Mouse (Mus musculus) midbrain, embryonic 10.5 days (tissue): ENCODE measurements around the gene Gzmm. TPM values are rescaled to one million over a fixed set of nuclear protein-coding genes. Genes with fewer than 3 reads are reported as not detected.

Source experiments
- DNase-seq: peaks from one replicate; pipeline ENCODE4 v3.0.0-alpha.2; 2017; ENCODE audit warnings: low spot score
- H3K27ac ChIP-seq: fragments of 300-500 bp; sonication (generic); replicated peaks from 2 replicates; pipeline ENCODE4 v1.5.1; 2016; ENCODE audit warnings: mild to moderate bottlenecking
- H3K27me3 ChIP-seq: fragments of 300-500 bp; sonication (generic); 2 replicates; pipeline ENCODE4 v1.6.1; 2016; ENCODE audit warnings: low read depth, mild to moderate bottlenecking; ENCODE audit not compliant: poor library complexity, severe bottlenecking
- H3K36me3 ChIP-seq: fragments of 300-500 bp; sonication (generic); 2 replicates; pipeline ENCODE4 v1.6.1; 2016; ENCODE audit warnings: mild to moderate bottlenecking, moderate library complexity
- H3K4me1 ChIP-seq: fragments of 300-500 bp; sonication (generic); 2 replicates; pipeline ENCODE4 v1.6.1; 2016
- H3K4me3 ChIP-seq: fragments of 300-500 bp; sonication (generic); 2 replicates; pipeline ENCODE4 v1.5.1; 2016; ENCODE audit warnings: mild to moderate bottlenecking, moderate library complexity
- H3K9me3 ChIP-seq: fragments of 300-500 bp; sonication (generic); replicated peaks from 2 replicates; pipeline ENCODE4 v1.6.1; 2016; ENCODE audit warnings: mild to moderate bottlenecking
- WGBS: fragments of 180-500 bp; shearing (Covaris S2); methylation state at CpG from one replicate; pipeline ENCODE4 v1.1.7; 2016; 5-methylcytosine and 5-hydroxymethylcytosine counted together
- polyA plus RNA-seq: library from polyadenylated mRNA; unstranded; fragments of >200 nt; fragmentation: Nextera tagmentation; extraction: Ambion mirVana; gene quantifications from 2 replicates; pipeline ENCODE4 v1.2.1, GENCODE M21; 2016

The Gzmm gene
- 0.98 and 1.0 TPM in 2 replicates for polyA plus RNA-seq

GRCm38 (mm10) chr10:79688720-79689119, at the start of gene Gzmm:
Gene Gzmm (plus strand): TSS chr10:79689020.
- Histone ChIP-seq H3K4me3 (no peak within 1 kb of the TSS), H3K36me3 (peaks cover 64% of the 10 kb centered on the region), H3K4me1 (peaks cover 9% of the 10 kb centered on the region), H3K27me3 (no peaks in the 10 kb centered on the region), H3K27ac (no peak within 1 kb of the TSS), H3K9me3 (peaks cover 2% of the 10 kb centered on the region; the same call in 1 of the 2 replicates)
- 85% methylated on average over 4 of the region's 4 CpGs for WGBS
- no peak for DNase-seq

- Histone ChIP-seq H3K4me1 (no peaks in the 10 kb centered on the region), H3K4me3 (no peak within 1 kb of the TSS), H3K27me3 (peaks cover 1% of the 10 kb centered on the region), H3K36me3 (no peaks in the 10 kb centered on the region), H3K27ac (no peak within 1 kb of the TSS; the same call in 1 of the 2 replicates), H3K9me3 (no peaks in the 10 kb centered on the region)
- DNase-seq, result no peak
- 77% methylated on average over 8 of the region's 8 CpGs for WGBS
These were observed 43.1 kb upstream of the Gzmm start, which contains the start of gene Odf3l2 for GRCm38 (mm10) chr10:79645711-79646110. Gene Odf3l2 (minus strand): TSS chr10:79645738.

GRCm38 (mm10) chr10:79649070-79649751, 39.6 kb upstream of the Gzmm start:
- H3K36me3 ChIP-seq, result no peaks in the 10 kb centered on the region
- no peaks in the 10 kb centered on the region for H3K9me3 ChIP-seq
- 0 out of 2 replicates have a peak, but pooled peaks cover 6% of the 10 kb centered on the region for H3K27me3 ChIP-seq
- H3K27ac ChIP-seq, result no peak overlapping the region
- peaks cover 5% of the 10 kb centered on the region for H3K4me1 ChIP-seq
- H3K4me3 ChIP-seq, result no peak overlapping the region
- peak; percentile 72 for DNase-seq
- 33% methylated on average over 7 of the region's 7 CpGs for WGBS

- 88% methylated on average over 7 of the region's 7 CpGs for WGBS
- no peak overlapping the region for H3K27ac ChIP-seq
- no peaks in the 10 kb centered on the region for H3K9me3 ChIP-seq
- H3K4me3 ChIP-seq, result no peak overlapping the region
- no peaks in the 10 kb centered on the region for H3K36me3 ChIP-seq
- no peak for DNase-seq
- H3K27me3 ChIP-seq, result 0 out of 2 replicates have a peak, but pooled peaks cover 6% of the 10 kb centered on the region
- peaks cover 19% of the 10 kb centered on the region for H3K4me1 ChIP-seq
These were observed 36.0 kb upstream of the Gzmm start for GRCm38 (mm10) chr10:79652789-79653188.

GRCm38 (mm10) chr10:79654946-79655395, 33.8 kb upstream of the Gzmm start:
- Histone ChIP-seq H3K4me1 (peaks cover 19% of the 10 kb centered on the region), H3K4me3 (no peak overlapping the region), H3K36me3 (no peaks in the 10 kb centered on the region), H3K27ac (no peak overlapping the region), H3K9me3 (no peaks in the 10 kb centered on the region), H3K27me3 (0 out of 2 replicates have a peak, but pooled peaks cover 6% of the 10 kb centered on the region)
- 11% methylated on average over 1 of the region's 1 CpGs for WGBS
- DNase-seq, result peak; percentile 78

GRCm38 (mm10) chr10:79658829-79659228, 30.0 kb upstream of the Gzmm start:
- Histone ChIP-seq H3K4me1 (peaks cover 30% of the 10 kb centered on the region), H3K27ac (no peak overlapping the region), H3K4me3 (no peak overlapping the region), H3K27me3 (no peaks in the 10 kb centered on the region), H3K36me3 (no peaks in the 10 kb centered on the region), H3K9me3 (no peaks in the 10 kb centered on the region)
- no peak for DNase-seq
- 21% methylated on average over 4 of the region's 4 CpGs for WGBS

GRCm38 (mm10) chr10:79660298-79660697, 28.5 kb upstream of the Gzmm start:
- Histone ChIP-seq H3K27ac (no peak overlapping the region), H3K36me3 (no peaks in the 10 kb centered on the region), H3K27me3 (0 out of 2 replicates have a peak, but pooled peaks cover 1% of the 10 kb centered on the region), H3K4me3 (no peak overlapping the region), H3K9me3 (no peaks in the 10 kb centered on the region), H3K4me1 (peaks cover 23% of the 10 kb centered on the region)
- WGBS, result 81% methylated on average over 2 of the region's 2 CpGs
- DNase-seq, result no peak

- H3K9me3 ChIP-seq, result no peaks in the 10 kb centered on the region
- 48% methylated on average over 3 of the region's 3 CpGs for WGBS
- no peaks in the 10 kb centered on the region for H3K36me3 ChIP-seq
- H3K27ac ChIP-seq, result no peak overlapping the region; the same call in 1 of the 2 replicates
- no peak overlapping the region for H3K4me3 ChIP-seq
- DNase-seq, result no peak
- peaks cover 19% of the 10 kb centered on the region for H3K4me1 ChIP-seq
- H3K27me3 ChIP-seq, result 0 out of 2 replicates have a peak, but pooled peaks cover 5% of the 10 kb centered on the region
These were observed 27.0 kb upstream of the Gzmm start for GRCm38 (mm10) chr10:79661861-79662260.

- 10% methylated on average over 13 of the region's 13 CpGs for WGBS
- Histone ChIP-seq H3K4me1 (peaks cover 26% of the 10 kb centered on the region), H3K4me3 (no peak within 1 kb of the TSS; the same call in 1 of the 2 replicates), H3K27me3 (0 out of 2 replicates have a peak, but pooled peaks cover 5% of the 10 kb centered on the region), H3K36me3 (no peaks in the 10 kb centered on the region), H3K27ac (peak within 1 kb of the TSS; percentile 52; the same call in 1 of the 2 replicates), H3K9me3 (no peaks in the 10 kb centered on the region)
- peak; percentile 88 for DNase-seq
These were observed 24.6 kb upstream of the Gzmm start, which contains the start of gene Madcam1 for GRCm38 (mm10) chr10:79664131-79664665. Gene Madcam1 (plus strand): TSS chr10:79664559.

GRCm38 (mm10) chr10:79665051-79665450, 23.8 kb upstream of the Gzmm start:
- H3K27me3 ChIP-seq, result 0 out of 2 replicates have a peak, but pooled peaks cover 5% of the 10 kb centered on the region
- H3K9me3 ChIP-seq, result no peaks in the 10 kb centered on the region
- DNase-seq, result no peak
- WGBS, result 86% methylated on average over 8 of the region's 8 CpGs
- no peaks in the 10 kb centered on the region for H3K36me3 ChIP-seq
- peak overlapping the region; percentile 52; the same call in 1 of the 2 replicates for H3K27ac ChIP-seq
- H3K4me1 ChIP-seq, result peaks cover 28% of the 10 kb centered on the region
- H3K4me3 ChIP-seq, result no peak overlapping the region

GRCm38 (mm10) chr10:79666493-79666892, 22.3 kb upstream of the Gzmm start:
- H3K27me3 ChIP-seq, result 0 out of 2 replicates have a peak, but pooled peaks cover 5% of the 10 kb centered on the region
- no peak overlapping the region for H3K27ac ChIP-seq
- peaks cover 40% of the 10 kb centered on the region for H3K4me1 ChIP-seq
- no peak for DNase-seq
- H3K36me3 ChIP-seq, result 0 out of 2 replicates have a peak, but pooled peaks cover 4% of the 10 kb centered on the region
- H3K9me3 ChIP-seq, result no peaks in the 10 kb centered on the region
- WGBS, result 69% methylated on average over 9 of the region's 9 CpGs
- H3K4me3 ChIP-seq, result no peak overlapping the region

GRCm38 (mm10) chr10:79668076-79668475, 20.7 kb upstream of the Gzmm start:
- H3K4me1 ChIP-seq, result peaks cover 42% of the 10 kb centered on the region
- H3K9me3 ChIP-seq, result no peaks in the 10 kb centered on the region
- DNase-seq, result no peak
- peak overlapping the region; percentile 98 for H3K27ac ChIP-seq
- H3K4me3 ChIP-seq, result peak overlapping the region; percentile 96; the same call in 1 of the 2 replicates
- 86% methylated on average over 5 of the region's 5 CpGs for WGBS
- 0 out of 2 replicates have a peak, but pooled peaks cover 5% of the 10 kb centered on the region for H3K27me3 ChIP-seq
- H3K36me3 ChIP-seq, result peaks cover 17% of the 10 kb centered on the region
